ENCODE assay signal across 32 mouse cellular contexts in genomic region chr10:75756719-75757118, GRCm38 (mm10). TPM values are rescaled to one million over a fixed set of nuclear protein-coding genes. Genes with fewer than 3 reads are reported as not detected.
"Had no signal": no experiment of that assay in that cellular context is flagged by ENCODE, and none has a peak within 500 bp of the region (broad histone marks: within the 10 kb centered on the region; RNA-seq: fewer than 3 reads in every experiment).

No protein-coding gene starts in this region.

- ATAC-seq: inflammation-experienced regulatory T-cells, adult 6 months; intestine, embryonic 15.5 days; intestine, postnatal 0 days had no signal

- H3K27me3 ChIP-seq: heart, embryonic 13.5 days; heart, embryonic 15.5 days; hindbrain, embryonic 13.5 days; hindbrain, embryonic 15.5 days; intestine, embryonic 15.5 days; limb, embryonic 13.5 days; limb, embryonic 15.5 days had no signal

- H3K4me3 ChIP-seq: heart, adult 2 months; heart, embryonic 13.5 days; heart, embryonic 15.5 days; hindbrain, embryonic 10.5 days; hindbrain, embryonic 13.5 days; hindbrain, embryonic 15.5 days; intestine, embryonic 15.5 days; layer of hippocampus, adult 2 months; left cerebral cortex, adult 2 months; limb, embryonic 13.5 days; limb, embryonic 15.5 days had no signal

- H3K27ac ChIP-seq: heart, adult 2 months; heart, embryonic 13.5 days; heart, embryonic 15.5 days; hindbrain, embryonic 10.5 days; hindbrain, embryonic 13.5 days; hindbrain, embryonic 15.5 days; intestine, embryonic 15.5 days; layer of hippocampus, adult 2 months; left cerebral cortex, adult 2 months; limb, embryonic 13.5 days; limb, embryonic 15.5 days had no signal

- DNase-seq: gastrocnemius, postnatal 14 days; gastrocnemius, postnatal 36 days; heart, adult 11 months; heart, adult 2 months; heart, postnatal 4 days; kidney, adult 18-20 months; kidney, adult 8-10 months; kidney, postnatal 10 days; kidney, postnatal 25 days; kidney, postnatal 4 days; left cerebral cortex, postnatal 4 days had no signal

- H3K4me2 ChIP-seq: heart, embryonic 11.5 days; heart, embryonic 13.5 days; heart, embryonic 15.5 days; hindbrain, embryonic 13.5 days; hindbrain, embryonic 15.5 days; intestine, embryonic 15.5 days; limb, embryonic 13.5 days; limb, embryonic 15.5 days; liver, embryonic 11.5 days had no signal

- H3K4me1 ChIP-seq: heart, embryonic 13.5 days; heart, embryonic 15.5 days; hindbrain, embryonic 10.5 days; intestine, embryonic 15.5 days; limb, embryonic 13.5 days; limb, embryonic 15.5 days had no signal

- H3K9me3 ChIP-seq: heart, embryonic 13.5 days; heart, embryonic 15.5 days; hindbrain, embryonic 13.5 days; hindbrain, embryonic 15.5 days; intestine, embryonic 15.5 days; limb, embryonic 13.5 days; limb, embryonic 15.5 days had no signal

- H3K9ac ChIP-seq: heart, embryonic 13.5 days; heart, embryonic 15.5 days; hindbrain, embryonic 13.5 days; hindbrain, embryonic 15.5 days; intestine, embryonic 15.5 days; limb, embryonic 13.5 days; limb, embryonic 15.5 days had no signal

RNA-seq across cellular contexts. Expression of gene Gm20441, which starts 24.0 kb away (rescaled TPM):
- total RNA-seq: gastrocnemius, adult 18-20 months; gastrocnemius, adult 8-10 months; gastrocnemius, postnatal 14 days; gastrocnemius, postnatal 36 days; heart, adult 2 months; heart, postnatal 4 days; layer of hippocampus, postnatal 10 days; layer of hippocampus, postnatal 25 days; left cerebral cortex, adult 2 months; left cerebral cortex, postnatal 14 days; left cerebral cortex, postnatal 4 days had no signal
- polyA plus RNA-seq: heart, adult 2 months; heart, embryonic 11.5 days; heart, embryonic 13.5 days; heart, embryonic 15.5 days; heart, postnatal 0 days; hindbrain, embryonic 10.5 days; hindbrain, embryonic 13.5 days; hindbrain, embryonic 15.5 days; inflammation-experienced regulatory T-cells, adult 6 months; intestine, embryonic 15.5 days; kidney, embryonic 14.5 days; limb, embryonic 13.5 days; liver, embryonic 11.5 days had no signal
